Mouse (Mus musculus) urinary bladder, postnatal 36 days (tissue): ENCODE data around the gene Gm17469.
"Not testable (repeated sequence)": the region's sequence is repeated elsewhere in the genome, so short reads cannot be mapped to it uniquely, and the experiment has no call there.

Source experiments
- DNase-seq, 2 experiments: peaks; one replicate each; pipeline ENCODE4 v3.0.0; 2022; ENCODE audit warnings: low spot score in 2 of 2, mixed read lengths in 1 of 2

The Gm17469 gene

GRCm38 (mm10) chrX:124629593-124629992 lies at the start of gene Gm17469:
Gene Gm17469, plus strand, starts transcription at chrX:124629893.
- not testable (repeated sequence) for DNase-seq
